Mouse (Mus musculus) urinary bladder, postnatal 36 days (tissue): ENCODE measurements at regions not wholly inside any gene's neighbourhood (a gene's known extent, or its start where the extent isn't known, plus 50 kb on each side); places are given as distances from the start of the nearest gene placed in this dataset.
A peak's percentile ranks its signal among the peaks of the same experiment; 100 is the strongest.

Source experiments
- DNase-seq, 2 experiments: peaks; one replicate each; pipeline ENCODE4 v3.0.0; 2022; ENCODE audit warnings: low spot score in 2 of 2, mixed read lengths in 1 of 2

DNA sequence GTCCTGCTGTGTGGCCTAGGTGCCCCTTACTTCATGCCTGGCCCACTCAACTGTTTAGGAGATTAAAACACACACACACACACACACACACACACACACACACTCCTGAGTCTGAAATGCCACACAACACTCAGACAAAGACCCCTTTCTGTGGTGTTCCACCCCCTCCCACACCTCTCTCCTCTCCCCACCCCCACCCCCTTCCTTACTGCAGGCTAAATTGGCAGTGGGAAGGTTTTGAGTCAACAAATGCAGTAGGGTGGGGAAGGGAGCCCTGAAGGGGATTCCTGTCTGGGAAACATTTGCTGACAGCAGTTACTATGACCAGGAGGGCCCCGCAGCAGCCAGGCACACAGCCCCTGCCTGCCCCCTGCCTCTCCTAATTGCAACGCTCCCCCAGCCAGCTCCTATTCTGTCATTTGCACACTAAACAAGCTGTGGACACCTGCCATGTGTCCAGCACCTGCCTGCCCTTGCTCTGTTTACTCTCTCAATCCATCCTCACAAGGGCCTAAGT is 69.5 kb downstream of the Ephb3 start:
- no peak for DNase-seq

DNA sequence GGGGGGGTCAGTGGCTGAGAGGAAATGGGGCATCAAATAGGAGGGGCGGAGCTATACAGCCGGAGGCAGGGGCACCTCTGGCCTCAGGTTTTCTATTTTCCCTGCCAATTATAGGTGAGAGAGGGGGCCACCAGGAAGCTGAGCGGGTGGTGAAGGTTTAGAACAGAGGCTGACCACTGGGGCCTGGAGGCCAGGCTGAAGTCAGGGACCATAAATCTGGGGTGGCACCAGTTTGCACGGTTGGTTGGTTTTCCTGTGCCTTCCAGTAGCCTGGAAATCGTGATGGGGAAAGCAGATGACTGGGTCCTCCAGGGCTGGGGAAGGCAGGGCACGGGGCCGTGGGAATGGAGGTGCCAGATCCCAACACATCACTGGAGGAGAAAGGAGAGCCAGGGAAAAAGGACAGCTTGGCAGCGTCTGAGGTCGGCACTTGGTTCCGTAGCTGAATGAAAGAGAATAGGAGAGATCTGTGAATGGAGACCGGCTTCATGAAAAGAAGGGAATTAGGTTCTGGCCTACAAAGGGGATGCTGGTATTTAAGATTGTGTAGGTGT is 73.3 kb downstream of the Ephb3 start:
- DNase-seq: no peak

DNA sequence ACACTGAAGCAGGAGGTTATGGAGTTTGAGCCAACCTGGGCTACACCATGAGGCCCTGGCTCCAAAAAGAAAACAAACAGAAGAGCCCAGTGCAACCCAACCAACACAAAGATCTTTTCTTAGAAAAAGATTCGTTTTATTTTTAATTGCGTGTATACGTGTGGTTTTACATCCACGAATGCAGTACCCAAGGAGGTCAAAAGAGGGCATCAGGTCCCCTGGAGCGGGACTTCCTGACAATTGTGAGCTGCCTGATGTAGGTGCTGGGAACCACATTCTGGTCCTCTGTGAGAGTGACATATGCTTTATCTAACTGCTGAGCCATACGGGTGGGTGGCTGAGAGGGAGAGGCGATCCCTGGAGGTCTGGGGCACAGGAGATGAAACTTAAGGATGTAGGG is 73.8 kb downstream of the Ephb3 start:
- DNase-seq: no peak

DNA sequence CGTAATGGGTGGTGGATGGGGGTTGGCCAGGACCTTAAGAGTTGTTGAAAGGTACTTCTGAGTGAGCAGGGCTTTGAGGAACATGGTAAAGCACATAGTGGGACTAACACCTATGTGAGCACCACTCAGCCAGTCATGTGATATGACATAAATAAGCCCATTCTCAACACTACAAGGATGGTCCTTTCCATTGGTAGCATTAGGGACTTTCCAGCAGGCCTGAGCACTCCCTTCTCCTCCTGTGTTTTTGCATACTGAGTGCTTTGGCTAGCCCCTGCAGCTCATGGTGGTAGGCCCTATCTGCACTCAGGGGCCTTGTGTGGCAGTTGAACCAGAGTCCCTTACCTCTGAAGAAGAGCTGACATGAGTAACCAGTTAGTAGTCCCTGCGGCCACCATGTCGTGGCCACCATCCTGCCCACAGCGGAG is 75.7 kb downstream of the Ephb3 start:
- DNase-seq: no peak

DNA sequence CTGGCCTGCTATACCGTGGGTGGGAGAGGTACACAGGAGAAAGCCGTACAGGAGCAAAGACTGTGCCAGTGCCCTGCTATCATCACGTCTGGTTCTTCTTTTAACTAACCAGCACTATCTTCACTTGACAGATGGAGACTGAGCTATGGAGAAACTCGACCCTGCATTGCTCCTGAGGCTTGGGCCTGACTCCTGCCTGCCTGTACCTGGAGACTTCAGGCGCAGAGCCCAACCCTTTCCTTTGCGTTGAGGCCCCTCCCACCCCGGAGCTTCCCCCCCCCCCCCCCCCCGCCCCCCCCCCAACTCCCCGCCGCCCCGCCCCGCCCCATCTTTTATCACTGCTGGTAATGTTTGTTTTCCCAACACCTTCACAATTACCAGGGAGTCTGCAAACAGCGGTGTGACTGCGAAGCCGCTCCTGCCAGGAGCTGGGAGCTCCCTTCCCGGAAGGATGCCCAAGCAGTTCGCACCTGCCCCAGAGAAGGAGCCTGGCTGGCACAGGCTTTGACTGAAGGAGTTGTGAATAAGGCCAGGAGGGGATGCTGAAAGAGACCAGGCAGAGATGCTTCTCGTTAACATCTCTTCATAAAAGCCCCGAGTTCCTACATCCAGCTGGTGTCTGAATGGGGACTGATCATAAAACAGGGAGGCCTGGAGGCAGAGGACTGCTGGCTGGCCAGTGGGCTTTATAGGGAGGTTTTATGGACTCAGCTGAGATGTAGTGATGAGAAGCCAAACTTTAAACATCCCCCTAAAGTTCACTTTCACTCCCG is 77.6 kb downstream of the Ephb3 start:
- no peak for DNase-seq

DNA sequence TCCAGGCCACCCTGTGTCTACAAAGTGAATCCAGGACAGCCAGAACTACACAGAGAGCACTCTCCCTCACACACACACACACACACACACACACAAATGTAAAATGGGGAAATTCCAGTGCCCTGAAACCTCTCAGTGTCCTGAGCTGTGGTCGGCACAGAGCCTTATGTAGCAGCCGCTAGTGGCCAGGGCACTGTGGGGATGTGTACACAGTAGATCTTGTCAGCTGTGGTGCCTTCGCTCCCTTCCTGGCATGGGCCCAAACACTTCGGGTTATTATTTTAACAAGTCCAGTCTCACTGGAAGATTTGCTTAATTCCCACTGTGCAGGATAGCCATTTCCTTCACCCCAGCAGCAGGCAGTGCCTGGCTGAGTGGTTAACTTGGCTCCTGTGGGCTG is 81.5 kb downstream of the Ephb3 start:
- peak; percentile 54 to 61 for DNase-seq

DNA sequence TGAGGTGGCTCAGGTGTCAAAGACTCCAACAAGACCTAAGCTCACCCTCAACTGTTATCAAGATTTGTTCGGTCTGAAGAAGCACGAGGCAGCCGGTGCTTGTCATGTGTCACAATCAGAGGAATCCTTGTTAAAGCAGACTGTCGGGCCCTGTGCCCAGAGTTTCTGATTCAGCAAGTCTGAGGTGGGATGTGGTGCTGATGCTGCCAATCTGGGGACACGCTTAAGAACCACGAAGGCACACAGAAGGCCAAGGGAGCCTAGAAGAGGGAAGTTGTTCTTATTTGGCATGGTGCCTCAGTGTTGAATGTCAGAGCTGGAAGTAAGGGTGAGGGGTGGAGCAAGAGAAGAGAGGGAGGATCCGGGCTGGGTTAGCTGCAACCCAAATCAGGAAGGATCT is 85.0 kb downstream of the Ephb3 start:
- DNase-seq: peak; percentile 30 to 31

DNA sequence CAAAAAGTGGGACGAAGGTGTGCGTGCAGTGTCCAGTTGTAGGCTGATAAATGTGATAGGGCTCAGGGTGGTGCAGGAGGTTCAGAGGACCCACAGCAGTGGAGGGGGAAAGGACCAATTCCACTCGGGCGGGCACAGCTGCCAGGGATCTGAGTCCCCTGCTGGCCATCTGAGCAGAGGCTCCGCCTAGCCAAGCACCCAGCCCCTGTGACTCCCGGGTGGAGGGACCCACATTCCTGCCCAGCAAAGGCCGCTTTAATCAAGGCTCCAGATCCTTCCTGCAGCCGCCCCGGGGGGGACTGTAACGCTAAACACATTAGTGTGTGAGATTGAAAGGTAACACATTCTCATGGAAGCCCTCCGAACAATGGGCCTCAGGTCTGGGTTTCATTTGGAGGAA is 88.5 kb downstream of the Ephb3 start:
- no peak for DNase-seq

DNA sequence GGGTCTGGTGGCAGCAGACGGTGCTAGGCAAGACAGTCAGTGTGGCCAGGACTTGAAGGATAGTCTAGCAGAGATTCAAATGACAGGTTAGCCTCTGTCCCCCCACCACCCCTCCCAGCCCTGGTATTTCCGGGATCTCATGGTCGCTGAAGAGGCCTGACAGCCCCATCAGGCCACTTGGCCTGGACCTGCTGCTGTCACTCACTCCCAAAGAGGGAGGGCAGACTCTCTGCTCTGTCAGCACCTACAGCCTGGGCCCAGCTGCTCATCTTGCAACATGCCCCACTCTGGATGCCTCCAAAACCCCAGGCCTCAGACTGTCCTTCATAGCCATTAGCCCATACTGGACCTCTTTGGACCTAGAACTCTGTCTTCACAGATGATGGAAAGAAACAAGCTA is 89.0 kb downstream of the Ephb3 start:
- no peak for DNase-seq

DNA sequence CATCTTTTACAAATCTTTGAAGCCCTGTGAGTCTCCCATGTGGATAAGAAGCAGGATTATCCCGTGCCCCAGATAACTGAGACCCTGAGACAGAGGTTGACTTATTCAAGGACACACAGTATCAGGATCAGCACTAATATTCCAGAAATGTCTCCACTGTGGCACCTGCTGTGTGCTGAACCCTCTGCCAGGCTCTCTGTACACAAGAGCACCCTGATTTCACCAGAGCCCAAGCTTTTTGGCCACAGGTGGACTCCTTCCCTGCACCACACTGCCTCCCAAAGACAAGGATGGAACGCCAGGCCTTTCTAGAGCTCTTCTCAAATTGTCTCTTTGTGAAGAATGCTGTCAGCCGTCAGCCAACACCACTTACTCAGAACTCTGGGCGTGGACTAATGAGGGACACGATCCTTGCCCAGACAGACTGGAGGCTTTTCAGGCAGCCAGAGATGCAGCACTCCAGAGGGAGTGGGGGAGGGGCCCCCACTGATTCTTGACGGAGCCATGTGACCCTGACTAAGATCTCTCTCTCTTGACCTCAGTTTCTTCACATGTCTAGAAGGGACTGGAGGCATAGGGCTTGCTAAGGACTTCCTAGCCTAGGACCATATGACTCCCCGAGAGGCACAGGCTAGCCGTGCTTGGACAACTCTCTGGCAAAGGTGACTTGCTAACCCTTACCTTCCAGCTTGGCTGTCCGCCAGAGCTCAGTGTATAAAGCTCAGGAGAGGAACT is 90.3 kb downstream of the Ephb3 start:
- peak; percentile 38 to 56 for DNase-seq

DNA sequence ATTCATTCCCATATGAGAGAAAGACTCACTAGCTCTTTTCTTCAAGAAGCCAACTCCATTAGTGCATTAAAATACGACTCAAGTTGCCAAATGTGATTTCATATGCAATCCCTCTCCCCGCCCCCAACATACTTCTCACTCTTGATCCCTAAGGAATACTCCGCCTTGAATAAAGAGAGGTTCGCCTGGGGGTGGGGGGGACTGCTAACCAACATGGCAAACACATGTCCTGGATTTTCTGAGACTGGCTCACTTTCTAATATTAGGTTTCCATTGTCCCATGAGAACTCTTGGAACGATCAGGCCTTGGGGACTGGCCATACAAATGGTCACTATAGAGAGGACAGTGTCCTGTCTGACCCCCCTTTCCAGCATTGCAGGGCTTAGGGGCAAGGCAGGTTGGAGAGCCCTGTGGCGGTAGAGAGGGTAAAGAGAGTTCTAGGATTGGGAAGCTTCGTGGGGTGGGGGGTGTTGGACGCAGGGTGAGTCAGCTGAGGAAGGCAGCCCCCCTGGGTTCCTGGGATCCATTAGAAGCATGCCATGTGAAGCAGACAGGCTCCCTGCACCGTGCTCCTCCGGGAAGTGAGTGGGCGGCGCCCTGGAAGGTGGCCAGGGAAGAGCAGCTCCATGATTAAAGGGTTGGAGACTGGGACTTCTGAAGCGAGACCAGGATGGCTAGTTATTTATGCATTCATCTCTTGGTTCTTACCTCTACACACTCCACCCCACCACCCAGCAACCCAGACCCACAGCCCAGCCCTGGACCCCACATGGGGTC is 91.6 kb downstream of the Ephb3 start:
- DNase-seq: no peak

DNA sequence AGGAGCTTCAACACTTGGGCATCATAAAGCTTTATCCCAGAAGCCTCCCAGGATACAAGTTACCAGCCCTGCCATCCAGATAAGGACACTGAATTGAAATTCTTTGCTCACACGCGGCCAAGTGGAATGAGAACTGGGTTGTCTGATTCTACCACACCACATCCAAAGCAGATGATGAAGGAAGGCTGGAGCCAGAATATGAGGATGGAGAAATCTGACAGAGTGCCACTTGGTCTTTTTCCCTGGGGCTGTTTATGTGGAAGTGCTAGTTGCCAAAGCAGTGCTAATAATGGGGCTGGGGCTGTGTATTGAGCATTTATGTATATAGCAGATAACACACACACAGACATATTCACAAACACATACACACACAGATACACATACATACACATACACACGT is 92.2 kb downstream of the Ephb3 start:
- no peak for DNase-seq

DNA sequence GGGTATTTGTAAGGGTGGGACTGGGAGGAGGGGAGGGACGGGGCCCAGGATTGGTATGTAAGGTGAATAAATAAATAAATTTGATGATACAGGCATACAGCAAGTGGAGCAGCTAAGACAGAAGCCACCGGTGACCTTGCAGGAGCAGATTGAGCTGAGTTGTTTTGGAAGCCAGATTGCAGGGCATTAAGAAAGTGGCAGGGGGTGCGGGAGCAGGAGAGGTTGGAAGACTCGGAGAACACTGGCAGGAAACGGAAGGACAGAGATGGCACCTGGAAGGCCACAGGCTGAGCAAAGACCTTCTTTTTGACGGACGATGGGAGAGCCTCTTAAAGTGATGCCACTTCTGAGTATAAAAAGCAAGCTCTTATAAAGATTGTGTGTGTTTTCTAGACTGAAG is 94.3 kb downstream of the Ephb3 start:
- no peak for DNase-seq

DNA sequence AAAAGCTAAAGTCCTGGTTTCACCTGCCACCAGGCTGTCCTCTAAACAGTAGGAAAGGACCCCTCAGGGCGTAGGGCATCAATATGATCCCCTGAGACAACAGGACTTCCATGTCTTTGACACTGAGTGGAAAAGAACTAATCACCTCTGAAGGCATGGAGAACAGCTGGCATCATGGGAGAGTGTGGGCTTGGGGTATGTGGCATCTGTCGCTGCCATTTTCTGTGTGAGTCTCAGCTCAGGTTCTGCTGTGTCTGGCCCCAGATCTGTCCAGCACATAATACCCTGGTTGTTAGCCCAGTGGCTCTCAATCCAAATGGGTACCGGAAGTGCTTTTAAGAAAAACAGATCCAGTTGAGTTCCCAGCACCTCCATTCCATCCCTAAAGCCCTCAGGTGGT is 101.3 kb downstream of the Ephb3 start:
- DNase-seq: no peak

DNA sequence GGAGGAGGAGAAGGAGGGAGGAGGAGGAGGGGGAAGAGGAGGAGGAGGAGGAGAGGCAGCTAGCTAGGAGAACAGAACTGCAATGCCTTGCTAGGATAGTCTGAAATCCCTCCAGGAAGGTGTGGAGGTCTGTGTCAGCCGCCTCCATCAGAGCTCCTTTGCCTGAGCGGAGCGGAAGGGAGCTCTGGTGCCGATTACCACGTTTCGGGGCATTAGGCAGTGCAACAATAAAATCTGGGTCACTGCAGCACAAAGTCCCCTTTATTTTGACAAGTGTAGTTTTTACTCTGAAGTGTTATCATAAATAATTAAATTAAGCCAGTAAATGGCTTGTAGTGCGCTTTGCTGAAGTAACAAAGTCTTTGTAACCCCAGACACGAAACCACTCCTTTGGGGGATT is 104.0 kb downstream of the Ephb3 start:
- no peak for DNase-seq

DNA sequence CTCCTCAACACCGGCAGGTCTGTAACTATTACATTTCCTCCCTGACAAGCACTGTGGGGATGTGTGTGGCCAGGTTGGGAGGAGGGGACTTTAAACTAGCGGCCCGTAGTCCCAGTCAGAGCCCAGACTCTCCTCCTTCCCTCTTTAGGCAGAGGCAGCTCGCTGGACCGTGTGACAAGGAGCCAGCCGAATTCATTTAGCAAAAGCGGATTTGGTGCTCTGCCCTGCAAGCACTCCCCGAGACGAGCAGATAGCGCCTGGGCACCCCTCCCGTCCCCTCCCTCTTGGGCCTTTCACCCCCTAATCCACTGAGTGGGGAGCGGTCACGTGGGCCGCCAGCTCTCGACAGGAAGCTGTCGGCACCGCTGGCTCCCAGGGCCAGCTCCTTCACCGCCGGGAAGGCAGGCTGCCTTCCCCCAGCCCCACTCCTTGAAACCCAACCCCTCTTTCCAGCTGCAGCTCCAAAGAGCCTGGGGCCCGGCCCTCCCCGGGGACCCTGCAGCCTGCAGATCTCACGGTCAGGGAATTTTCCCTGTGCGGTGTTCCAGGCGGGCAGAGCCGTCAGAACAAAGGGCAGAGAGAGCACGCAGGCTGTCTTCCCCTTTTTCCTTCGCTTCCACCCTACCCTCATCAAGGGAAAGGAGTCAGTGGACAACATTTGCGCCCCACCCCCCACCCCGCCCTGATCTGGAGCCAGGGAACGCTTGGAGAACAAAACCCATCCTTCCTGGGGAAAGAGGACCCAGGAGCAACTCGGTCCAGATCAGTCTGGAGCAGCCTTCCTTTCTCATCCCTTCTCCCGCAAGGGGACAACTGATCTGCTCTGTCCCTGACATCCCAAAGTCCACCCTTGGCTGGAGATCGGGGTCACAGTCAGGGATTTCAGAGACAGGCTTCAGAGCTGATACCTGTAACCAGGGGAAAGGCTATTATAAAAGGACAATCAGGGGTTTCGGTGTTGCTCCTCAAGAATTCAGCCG is 106.4 kb downstream of the Ephb3 start:
- peak; percentile 70 to 77 for DNase-seq

DNA sequence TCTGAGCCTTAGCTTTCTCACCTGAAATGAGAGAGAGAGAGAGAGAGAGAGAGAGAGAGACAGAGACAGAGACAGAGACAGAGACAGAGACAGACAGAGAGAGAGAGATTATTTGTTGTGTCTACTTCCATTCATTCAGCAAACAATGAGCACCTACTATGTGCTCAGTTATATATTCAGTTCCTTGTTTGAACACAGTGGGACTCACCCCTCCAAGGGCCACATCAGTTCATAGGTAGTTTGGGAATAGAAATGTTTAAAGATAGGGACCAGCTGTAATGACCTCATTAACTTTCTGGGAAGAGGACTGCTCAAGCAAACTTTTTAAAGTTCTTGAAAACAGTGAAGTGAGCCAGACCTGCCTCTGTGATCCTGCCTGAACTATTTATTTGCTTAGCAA is 107.2 kb downstream of the Ephb3 start:
- DNase-seq: no peak

DNA sequence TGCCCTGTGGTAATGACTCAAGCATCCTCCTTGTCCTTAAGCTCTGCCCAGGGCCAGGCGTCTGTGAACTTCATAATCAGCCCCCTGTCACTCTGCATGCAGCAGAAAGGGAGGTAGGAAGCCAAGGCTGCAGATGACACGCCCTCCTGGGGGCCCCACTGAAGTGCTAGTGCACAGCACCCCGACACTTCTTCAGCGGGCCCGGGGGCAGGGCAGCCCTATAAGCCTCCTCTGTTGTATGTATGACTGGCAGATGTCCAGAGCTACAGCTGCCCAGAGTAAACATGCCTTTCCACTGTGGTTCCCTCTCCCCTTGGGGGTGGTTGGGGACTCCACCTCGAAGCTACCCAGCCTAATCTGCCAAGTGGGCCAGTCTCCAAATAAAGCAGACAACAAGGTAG is 107.2 kb upstream of the Vps8 start:
- no peak for DNase-seq

DNA sequence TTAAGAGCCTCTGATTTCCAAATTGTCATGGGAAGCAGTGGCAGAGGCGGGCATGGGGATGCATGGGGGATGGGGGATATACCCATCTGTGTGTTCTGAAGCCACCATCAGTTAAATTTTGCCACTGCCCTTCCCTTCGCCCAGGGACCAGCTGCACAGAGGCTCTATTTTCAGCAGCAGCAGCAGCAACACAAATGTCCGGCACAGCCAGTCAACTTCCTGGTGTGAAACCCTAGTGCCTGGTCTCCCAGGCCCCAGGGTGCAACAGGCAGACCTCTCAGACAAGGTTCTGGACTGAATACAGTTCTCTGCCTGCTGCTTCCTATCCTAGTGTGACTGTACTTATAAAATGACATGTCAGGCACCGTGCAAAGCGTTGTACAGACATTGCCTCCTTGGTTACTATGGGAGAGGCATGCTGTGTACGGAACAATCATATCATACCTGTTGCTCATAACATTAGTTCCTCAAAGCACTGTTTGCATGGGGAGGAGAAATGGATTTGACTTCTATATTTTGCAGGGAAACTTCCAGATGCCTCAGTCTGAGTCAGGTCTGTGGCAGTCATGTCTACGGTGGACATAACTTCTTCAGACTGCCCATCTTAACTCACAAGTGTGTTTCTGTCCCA is 104.8 kb upstream of the Vps8 start:
- no peak for DNase-seq

DNA sequence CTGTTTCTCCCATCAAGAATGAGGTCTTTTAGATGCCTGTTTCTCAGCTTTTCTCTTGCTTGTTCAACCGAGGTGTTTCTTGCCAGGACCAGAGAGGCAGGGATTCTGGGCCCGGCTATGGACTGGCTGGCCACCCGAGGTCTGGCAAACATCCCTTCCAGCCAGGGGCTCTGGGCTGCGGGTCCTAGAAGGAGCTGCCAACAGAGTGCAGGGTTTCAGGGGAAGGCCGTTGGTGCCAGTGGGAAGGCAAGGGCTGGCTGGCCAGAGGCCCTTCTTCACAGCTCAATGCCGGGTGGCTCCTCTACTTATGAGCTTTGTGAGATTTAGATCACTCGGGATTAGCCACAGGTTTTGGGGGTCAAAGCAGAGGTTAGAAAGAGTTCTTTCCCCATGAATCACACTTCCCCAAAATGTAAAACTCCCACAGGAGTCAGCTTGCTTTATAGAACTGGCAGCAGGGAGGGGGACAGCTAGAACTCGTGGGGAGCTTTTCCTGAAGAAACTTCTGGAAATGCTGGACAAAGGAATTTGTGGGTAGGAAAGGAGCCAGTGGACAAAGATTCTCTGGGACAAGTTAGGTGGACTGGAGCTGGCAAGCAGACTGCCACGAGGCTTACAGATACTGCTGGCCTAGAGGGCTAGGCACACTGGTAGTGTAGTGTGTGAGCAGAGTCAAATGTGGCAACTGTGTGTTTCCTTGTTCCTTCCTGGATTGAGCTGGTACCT is 104.1 kb upstream of the Vps8 start:
- DNase-seq: no peak
